Mouse (Mus musculus): Measurements from ENCODE around the gene Ccn1. TPM values are rescaled to one million over a fixed set of nuclear protein-coding genes. Genes with fewer than 3 reads are reported as not detected.

Ccn1 gene
- polyA plus RNA-seq, 1 experiment from 2014 or later = 3.5 TPM

- Histone ChIP-seq H3K9me3 (ENCODE audit: low read length) (no peaks in the 10 kb centered on the region), H3K4me3 (ENCODE audit: low read depth, low read length) (no peak overlapping the region), H3K9ac (replicated peaks) (no peak overlapping the region), H3K27me3 (ENCODE audit: insufficient read depth, low read length) (no peaks in the 10 kb centered on the region), H3K4me2 (ENCODE audit: low read depth, low read length) (no peak overlapping the region), H3K36me3 (replicated peaks; ENCODE audit: insufficient read depth, low read length) (peaks cover 11% of the 10 kb centered on the region), H3K27ac (ENCODE audit: low read depth) (no peak overlapping the region), H3K4me1 (ENCODE audit: insufficient read depth) (no peaks in the 10 kb centered on the region)
- WGBS (ENCODE audit: insufficient replicate concordance) = 65% methylated on average over 6 of the region's 6 CpGs
- ATAC-seq (no peak), DNase-seq (no peak)
- TF ChIP-seq CTCF (IDR thresholded peaks at IDR 0.05; ENCODE audit: low read depth) (no peak), EP300 (IDR thresholded peaks at IDR 0.05; ENCODE audit: low read depth) (no peak)
Measured at GRCm38 (mm10) chr3:145600801-145601200, 49.0 kb downstream of the Ccn1 start.

GRCm38 (mm10) chr3:145599059-145599458, 50.7 kb downstream of the Ccn1 start:
- H3K4me2 ChIP-seq (ENCODE audit: low read depth, low read length) = no peak overlapping the region
- H3K9me3 ChIP-seq (ENCODE audit: low read length) = no peaks in the 10 kb centered on the region
- ATAC-seq = no peak
- no peaks in the 10 kb centered on the region for H3K27me3 ChIP-seq (ENCODE audit: insufficient read depth, low read length)
- H3K4me1 ChIP-seq (ENCODE audit: insufficient read depth) = no peaks in the 10 kb centered on the region
- no peak overlapping the region for H3K27ac ChIP-seq (ENCODE audit: low read depth)
- no peak overlapping the region for H3K9ac ChIP-seq (replicated peaks)
- TF ChIP-seq CTCF (IDR thresholded peaks at IDR 0.05; ENCODE audit: low read depth) (peak; percentile 32), EP300 (IDR thresholded peaks at IDR 0.05; ENCODE audit: low read depth) (no peak)
- H3K4me3 ChIP-seq (ENCODE audit: low read depth, low read length) = no peak overlapping the region
- 86% methylated on average over 7 of the region's 7 CpGs for WGBS (ENCODE audit: insufficient replicate concordance)
- no peak for DNase-seq
- peaks cover 9% of the 10 kb centered on the region for H3K36me3 ChIP-seq (replicated peaks; ENCODE audit: insufficient read depth, low read length)

Other genes with a start within 250 kb of the Ccn1 start
- 11.3 and 12.4 TPM in 2 replicates for gene Znhit6, start 73.8 kb downstream of the Ccn1 start, polyA plus RNA-seq (2015; fragmentation: Nextera tagmentation; extraction: Ambion mirVana)
- gene Ddah1, start 108.7 kb upstream of the Ccn1 start, polyA plus RNA-seq (2015; fragmentation: Nextera tagmentation; extraction: Ambion mirVana) = 45.1 and 60.8 TPM in 2 replicates

All from liver, postnatal 0 days (tissue).